In the genomic region with DNA sequence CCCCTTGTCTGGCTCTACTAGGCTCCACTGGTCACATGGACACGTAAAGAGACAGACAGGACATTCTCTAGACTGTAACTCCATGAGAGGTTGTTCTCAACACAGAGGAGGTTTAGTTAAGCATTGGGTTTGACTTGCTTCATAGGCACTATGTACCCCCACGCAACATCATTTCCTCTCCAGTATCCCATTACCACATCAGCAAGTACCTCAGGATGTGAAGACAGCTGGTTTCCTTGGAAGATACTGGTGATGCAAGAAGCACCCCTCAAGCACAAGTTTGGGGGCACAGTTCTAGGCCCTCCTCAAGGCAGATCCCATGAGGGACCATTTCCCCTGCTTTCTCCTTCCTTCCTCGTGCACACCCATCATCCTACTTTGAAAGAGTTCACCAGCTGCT, we compare ENCODE assay signal across 11 mouse cellular contexts.
"Had no signal": no experiment of that assay in that cellular context is flagged by ENCODE, and none has a peak within 500 bp of the region (broad histone marks: within the 10 kb centered on the region; RNA-seq: fewer than 3 reads in every experiment).

No protein-coding gene starts in this region.

- DNase-seq: liver, postnatal 0 days; lung, adult 2 months; lung, postnatal 14 days; lung, postnatal 36 days; right cerebral cortex, postnatal 14 days; thymus, adult 2 months; thymus, postnatal 25 days; thymus, postnatal 4 days had no signal

- ATAC-seq: liver, postnatal 0 days; lung, postnatal 0 days; midbrain, embryonic 13.5 days; midbrain, embryonic 15.5 days had no signal
